Mouse (Mus musculus): ENCODE results near the gene Arid1b.

The Arid1b gene

DNA sequence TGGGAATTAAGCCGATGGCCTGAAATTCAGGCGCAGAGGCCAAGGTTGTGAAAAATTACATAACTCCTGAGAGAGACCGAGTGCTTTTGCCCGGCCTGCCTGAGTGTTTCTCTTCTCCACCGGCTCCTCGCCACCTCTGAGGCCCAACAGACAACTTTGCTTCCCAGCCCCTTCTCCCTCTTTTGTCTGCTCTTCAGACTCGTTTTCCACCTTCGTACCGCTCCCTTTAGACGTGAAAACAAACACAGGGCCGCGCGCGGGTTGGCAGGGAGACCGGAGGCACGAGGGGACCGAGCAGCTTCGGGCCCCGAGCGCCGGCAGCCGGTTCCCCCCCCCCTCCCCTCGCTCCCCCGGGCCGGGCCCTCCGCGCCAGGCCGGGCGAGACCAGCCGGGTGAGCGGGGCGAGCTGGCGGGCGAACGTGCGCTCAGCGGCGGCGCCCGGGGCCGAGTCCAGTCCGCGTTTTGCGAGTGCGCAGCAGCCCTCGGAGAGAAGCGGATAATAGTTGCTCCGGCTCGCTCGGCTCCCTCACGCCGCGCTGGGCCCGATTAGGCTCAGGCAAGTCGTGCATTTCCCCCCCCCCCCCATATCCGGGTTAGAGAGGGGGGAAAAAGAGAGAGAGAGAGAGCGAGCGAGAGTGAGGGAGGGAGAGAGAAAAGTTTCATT, at the start of gene Arid1b:
TSS of gene Arid1b (plus strand) at position 493 of the 664 bp plus-strand sequence.
- DNase-seq (ENCODE audit: extremely low read depth, low read depth, low spot score) = no peak

DNA sequence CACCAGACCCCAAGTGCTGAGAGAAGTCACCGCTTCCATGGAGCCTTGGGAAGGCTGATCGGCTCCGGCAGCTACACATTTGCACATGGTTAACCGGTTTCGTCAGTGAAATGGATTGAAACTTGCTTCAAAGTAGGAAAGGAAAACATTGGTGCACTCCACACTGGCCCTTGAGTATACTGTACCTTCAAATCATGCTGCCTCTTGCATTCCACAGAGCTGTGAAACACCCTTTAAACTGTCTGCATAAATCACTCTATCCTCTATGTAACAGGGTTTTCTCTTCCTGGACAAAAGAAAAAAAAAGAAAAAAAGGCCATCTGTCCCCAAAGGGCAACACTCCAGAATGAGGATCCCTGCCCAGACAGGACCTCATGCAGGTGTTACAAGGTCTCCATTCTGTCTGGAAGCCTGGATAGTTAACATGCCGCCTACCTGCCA, 48.8 kb upstream of the Arid1b start:
- DNase-seq (ENCODE audit: extremely low read depth, low read depth, low spot score) = peak; percentile 63

DNA sequence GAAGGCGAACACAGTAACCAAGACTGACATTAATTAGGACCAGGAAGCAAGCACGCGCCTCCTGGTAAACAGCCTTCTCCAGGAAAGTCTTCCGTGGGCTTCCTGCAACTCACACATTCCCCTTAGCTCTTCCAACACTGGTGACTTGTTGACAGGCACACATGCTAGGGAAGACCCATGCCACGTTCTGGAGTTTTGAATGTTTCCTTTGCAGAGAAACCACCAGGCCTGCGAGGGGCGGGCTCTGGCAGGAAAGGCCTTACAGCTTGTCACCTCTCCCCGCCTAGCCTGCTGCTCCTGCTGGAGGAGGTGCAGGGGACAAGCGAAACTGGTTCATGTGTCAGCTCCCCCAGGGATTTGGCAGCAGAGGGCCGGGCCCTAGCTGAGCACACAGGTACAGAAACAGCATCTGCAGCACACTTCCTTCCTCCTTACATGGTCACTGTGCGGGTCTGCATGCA, 48.2 kb upstream of the Arid1b start:
- peak; percentile 80 for DNase-seq (ENCODE audit: extremely low read depth, low read depth, low spot score)

DNA sequence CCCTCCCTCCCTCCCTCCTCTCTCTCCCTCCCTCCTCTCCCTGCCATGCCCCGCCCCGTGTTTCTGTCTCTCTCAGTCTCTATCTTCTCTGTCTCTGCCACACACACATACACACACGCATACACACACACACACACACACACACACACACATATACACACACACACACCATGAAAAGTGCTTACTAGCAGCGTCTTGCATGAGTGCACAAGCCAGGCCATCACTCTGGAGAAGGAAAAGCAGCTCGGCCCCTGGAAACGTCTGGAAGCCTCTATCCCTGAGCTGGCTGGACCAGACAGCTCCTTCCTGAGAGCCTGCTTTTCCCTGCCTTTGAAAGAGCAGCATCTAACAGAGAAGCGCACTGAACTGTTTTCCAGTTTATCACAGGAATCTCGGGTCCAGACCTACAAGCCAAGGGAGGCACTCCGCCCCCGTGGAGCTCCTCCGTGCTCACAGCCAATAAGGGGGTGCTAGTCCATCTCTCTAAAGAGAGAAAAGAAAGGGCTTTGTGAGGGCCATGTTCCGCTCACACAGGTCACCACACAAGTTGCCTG, 47.6 kb upstream of the Arid1b start:
- DNase-seq (ENCODE audit: extremely low read depth, low read depth, low spot score) = no peak

DNA sequence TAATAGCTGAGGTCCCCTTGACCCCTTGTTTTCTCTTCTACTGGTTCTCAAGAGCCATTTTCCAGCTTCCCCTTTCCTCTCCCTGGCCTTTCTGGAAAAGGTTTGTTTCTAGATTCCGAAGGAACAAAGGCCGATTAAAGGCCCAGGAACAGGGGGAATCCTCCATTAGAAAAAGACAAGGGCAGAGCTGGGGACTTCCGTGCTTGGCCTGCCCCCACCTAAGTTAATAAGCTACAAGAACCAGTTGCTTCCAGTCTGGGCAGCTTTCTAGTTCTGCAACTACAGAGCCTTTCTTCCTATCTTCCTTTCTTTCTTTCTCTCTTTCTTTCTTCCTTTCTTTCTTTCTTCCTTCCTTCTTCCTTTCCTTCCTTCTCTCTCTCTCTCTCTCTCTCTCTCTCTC, 47.1 kb upstream of the Arid1b start:
- DNase-seq (ENCODE audit: extremely low read depth, low read depth, low spot score) = no peak

DNA sequence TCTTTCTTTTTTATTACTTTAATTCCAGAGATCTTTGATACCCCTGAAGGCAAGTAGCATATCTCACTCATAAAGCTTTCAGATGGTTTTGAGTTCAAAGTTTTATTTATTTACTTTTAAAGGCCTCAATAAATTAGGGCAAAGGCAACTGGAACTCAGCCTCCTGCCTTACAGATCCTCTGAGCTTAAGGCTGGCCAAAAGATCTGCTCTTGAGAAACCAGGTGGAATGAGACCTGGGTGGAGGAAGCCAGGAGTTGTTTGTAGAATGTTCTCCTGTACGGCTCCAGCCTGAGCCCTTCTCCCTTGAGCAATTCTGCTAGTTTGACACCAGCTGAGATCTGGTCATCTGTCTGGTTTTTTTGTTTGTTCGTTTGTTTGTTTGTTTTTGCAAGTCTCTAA, 46.7 kb upstream of the Arid1b start:
- DNase-seq (ENCODE audit: extremely low read depth, low read depth, low spot score) = peak; percentile 98

DNA sequence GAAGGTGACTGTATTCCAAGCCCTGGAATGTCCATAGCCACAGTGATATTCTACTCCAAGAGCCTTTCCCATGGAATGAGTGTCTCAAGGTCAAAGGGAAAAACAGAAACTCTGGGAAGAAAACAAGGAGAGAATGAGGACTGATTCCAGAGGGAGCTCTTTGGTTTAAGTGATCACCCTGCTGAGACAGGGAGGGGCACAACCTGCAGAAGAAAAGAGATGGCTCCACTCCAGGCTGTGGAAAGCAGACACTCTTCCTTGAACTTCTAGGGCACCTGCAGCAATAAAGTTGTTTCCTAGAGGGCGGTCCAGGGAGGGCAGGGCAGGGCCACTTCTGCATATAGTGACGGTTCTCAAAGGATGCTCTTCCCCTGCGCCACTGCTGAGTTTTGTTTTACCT, 45.6 kb upstream of the Arid1b start:
- DNase-seq (ENCODE audit: extremely low read depth, low read depth, low spot score) = no peak

DNA sequence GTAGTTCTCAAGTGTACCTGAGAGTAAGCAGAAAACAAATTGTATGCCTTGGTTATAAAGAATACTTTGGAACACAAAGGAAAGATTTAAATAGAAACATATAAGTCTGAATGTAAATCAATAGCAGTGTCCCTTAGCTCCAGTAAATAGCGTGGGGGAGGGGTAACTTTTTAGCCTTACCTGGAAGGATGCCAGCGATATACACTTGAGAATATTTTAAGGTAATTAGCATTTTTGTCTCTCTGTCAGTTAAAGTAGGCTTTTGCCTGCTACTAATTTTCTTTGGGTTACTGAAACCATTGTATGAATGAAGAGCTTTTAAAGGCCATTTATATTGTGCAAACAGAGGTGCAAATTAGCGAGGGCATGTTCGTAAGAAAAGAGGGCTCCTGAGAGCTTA, 39.7 kb upstream of the Arid1b start:
- DNase-seq (ENCODE audit: extremely low read depth, low read depth, low spot score) = no peak

DNA sequence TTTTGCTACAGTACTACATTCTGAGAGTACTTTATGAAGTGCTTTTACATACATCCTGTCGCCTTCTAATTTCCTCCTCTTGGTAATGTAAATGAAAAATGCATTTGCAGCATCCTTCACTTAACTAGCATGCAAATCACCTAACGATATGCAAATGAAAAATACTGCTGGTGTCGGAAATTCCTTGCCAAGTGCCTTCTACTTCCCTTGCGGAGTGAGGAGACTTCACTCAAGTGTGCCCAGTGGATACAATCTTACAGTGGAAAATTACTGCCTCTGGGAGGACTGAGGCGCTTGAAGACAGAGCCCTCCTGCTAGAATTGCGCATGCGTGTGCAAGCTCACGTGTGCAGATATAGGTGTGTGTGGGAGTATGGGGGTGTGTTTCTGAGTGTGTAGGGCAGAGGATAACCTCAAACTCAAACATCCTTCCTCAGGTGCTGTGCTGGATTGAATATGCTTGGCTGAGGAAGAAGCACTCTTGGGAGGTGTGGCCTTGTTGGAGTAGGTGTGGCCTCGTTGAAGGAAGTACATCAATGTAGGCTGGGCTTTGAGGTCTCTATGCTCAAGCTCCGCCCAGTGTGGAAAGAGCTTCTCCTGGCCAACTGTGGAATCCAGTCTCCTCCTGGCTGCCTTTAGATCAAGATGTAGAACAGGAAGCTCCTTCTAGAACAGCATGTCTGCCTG, 29.8 kb upstream of the Arid1b start:
- no peak for DNase-seq (ENCODE audit: extremely low read depth, low read depth, low spot score)

DNA sequence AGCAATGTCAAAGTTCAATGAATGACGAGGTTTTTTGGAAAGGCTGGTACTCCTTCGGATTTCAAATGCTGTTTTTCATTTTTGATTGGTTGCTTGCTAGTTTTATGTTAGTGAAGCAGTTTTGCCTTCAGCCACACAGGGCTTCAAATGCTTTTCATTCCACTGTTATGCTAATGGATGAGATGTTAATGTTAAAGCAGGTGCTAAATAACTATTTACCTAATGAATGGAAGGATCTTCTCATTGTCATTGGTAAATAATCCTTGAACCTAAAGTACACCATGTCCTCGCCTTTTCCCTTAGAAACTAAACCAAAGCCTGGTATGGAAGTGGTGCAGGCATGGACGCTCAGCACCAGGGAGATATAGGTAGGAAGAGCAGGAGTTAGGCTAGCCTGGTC, 26.9 kb upstream of the Arid1b start:
- no peak for DNase-seq (ENCODE audit: extremely low read depth, low read depth, low spot score)

DNA sequence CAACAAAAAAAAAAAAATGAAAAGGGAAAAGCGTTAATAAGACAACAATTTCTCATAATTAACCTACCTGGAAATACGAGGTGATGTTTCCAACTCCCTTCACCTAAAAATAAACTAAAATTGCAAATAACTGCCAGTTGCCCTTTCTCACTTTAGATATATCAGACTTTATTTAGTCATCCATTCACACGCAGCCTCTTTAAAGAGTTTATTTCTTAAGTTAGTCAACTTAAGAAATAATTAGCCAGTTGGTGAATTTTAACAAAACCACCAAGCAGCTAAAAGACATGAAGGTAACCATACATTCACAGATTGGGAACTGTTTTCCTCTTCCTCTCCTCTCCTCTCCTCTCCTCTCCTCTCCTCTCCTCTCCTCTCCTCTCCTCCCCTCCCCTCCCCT, 26.1 kb upstream of the Arid1b start:
- no peak for DNase-seq (ENCODE audit: extremely low read depth, low read depth, low spot score)

DNA sequence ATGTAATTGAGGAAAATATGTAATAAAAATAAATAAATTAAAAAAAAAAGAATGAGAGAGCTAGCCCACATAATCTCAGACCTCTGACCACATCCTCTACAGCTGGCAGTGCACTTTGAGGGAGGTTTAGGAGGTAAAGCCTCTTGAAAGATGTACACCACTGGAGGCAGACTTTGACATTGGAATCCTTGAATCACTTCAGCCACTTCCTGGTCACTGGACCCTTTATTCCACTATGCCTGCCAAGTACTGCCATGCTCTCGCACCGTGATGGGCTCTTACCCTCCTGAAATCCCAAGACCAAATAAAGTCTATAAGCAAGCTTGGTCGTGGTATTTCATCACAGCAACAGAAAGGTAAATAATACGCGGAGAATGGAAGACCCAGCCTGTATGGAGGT, 25.3 kb upstream of the Arid1b start:
- DNase-seq (ENCODE audit: extremely low read depth, low read depth, low spot score) = no peak

DNA sequence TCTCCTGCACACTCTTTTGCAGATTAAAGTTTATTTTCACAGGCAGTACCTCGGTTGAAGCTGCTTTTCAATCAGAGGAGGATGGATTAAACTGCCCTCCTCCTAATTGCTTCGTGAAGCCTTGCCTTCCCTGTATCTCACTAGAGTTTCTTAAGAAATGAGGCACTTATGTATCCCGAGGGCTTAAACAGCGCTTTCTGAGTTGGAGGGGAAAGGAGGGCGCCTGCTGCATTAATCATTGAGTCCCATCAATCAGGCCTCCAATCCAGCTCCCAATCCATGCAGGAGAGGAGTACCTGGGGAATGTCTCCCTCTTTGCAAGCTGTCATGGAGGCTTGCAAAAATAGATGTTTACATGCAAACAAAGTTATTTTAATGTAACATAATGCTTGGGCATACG, 21.9 kb upstream of the Arid1b start:
- DNase-seq (ENCODE audit: extremely low read depth, low read depth, low spot score) = no peak

DNA sequence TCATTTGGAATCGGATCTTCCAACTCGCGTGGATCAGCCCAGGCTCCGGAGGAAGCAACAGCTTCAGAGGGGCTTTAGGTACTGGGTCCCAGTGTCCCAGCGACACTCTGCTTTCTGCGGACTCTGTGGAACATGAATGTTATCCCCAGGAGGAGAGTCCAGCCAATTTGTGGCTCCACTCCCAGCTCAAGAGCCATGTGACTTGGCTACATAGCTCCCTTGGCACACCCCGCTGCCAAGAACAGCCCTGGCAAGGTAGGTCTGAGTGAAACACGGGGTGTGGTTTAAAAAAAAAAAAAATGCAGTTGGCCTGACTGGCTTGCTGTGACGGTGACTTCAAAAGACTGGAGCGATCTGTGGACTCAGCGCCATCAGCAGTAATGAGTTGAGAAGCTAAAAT, 19.4 kb upstream of the Arid1b start:
- DNase-seq (ENCODE audit: extremely low read depth, low read depth, low spot score) = peak; percentile 69

DNA sequence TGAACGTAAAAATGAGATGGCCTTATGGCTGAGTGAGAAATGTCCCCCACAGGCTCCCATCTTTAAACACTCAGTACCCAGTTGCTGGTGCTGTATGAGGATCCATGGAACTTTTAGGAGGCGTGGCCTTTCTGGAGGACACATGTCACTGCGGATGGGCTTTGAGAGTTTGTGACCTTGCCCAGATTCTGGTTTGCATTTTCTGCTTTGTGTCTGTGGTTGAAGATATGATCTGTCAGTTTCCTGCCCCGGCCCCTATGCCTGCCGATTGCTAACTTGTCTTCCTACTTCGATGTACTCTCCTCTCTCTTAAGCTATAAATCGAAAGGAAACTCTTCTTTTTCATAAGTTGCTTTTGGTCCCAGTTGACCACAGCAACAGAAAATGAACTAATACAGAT, 14.0 kb upstream of the Arid1b start:
- DNase-seq (ENCODE audit: extremely low read depth, low read depth, low spot score) = no peak

DNA sequence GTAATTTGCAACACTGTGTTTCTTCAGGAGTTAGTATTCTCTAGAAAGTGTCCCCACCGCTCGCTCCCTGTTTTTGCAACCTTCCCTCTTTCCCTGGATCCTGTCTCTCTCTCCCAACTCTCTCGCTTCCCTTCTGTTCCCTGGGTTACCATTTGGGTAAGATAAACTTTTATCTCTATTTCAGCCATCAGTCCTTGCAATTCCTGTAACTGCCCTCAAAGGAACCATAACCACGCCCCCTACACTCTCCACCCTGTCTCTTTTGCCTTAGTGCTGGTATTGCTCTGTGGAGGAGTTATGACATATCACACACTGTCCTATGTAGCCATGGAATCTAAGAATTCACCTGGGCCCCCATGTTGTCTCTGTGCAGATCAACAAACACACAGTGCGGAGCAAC, 11.3 kb upstream of the Arid1b start:
- DNase-seq (ENCODE audit: extremely low read depth, low read depth, low spot score) = no peak

DNA sequence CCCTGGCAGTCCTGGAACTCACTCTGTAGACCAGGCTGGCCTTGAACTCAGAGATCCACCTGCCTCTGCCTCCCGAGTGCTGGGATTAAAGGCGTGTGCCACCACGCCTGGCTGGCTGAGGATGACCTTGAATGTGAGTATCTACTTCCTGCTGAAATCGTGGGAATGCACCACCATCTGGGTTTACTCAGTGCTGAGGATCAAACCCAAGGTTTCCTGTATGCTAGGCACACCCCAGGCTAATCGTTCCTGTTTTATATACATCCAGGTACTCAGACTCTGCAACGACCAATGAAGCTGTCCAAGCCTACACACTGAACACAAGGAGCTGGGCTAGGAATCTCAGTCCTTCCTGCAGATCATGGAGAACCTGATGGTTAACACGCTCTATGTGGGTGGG, 9.4 kb upstream of the Arid1b start:
- no peak for DNase-seq (ENCODE audit: extremely low read depth, low read depth, low spot score)

DNA sequence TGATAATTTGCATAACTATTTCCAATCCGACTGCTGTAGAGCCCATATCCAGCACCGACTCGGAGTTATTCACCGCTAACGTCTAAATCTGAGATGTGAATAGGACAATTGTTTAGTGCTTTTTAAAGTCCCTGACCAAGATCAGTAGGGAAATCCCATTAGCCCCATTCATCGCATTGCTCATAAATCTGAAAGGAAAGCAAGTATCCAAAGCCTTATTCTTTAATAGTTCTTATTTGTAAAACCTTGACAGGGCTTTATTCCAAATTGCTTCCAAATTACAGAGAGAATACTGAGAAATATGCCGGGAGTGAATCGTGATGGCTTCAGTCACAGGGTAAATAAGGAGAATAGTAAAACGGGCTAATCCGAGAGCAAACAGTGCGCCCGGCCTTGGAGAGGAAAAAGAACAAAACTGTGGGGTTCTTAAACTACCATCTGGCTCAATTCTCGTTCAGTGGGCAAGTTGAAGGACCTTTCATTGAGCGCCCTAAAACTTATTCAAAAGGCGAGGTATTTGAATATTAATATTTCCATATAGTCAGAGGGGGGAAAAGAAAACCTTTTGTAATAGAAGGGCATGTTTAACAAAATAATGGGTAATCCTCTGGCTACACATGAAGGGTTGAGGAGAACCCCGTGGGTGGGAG, 3.1 kb upstream of the Arid1b start:
- no peak for DNase-seq (ENCODE audit: extremely low read depth, low read depth, low spot score)

DNA sequence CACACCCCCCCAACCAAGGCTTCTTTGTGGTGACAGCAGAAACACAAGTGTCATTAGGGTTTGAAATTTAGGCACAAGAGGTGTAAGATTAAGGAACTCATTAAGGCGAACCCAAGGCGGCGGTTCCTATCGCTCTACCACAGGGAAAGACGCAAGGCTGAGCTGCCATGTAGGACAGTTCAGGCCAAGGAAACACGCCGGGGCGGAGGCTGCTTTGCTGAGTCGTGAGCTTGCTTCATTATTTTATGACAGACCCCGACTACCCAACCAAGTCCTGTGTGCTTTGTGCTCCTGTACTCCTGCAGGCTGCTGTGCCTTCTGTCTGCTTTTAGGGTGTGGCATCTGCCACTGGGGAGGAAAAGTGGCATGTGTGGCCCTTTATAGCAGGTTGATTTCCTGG, 2.5 kb upstream of the Arid1b start:
- DNase-seq (ENCODE audit: extremely low read depth, low read depth, low spot score) = no peak

DNA sequence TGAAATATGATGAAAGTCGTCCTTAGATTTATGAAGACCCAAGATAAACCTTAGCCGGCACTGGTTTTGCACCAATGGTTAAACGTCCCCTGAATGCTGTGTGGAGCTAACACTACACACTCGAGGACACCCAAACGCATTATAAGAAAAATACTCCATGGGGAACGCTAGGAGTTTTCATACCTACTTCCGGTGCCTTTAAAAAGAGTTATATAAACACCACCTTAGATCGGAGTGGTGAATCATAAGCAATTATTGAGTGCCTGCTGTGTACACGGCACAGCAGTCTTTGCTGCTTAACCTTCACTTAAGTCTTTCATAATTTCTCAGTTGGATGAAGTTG, 664 bp upstream of the Arid1b start:
- peak; percentile 71 for DNase-seq (ENCODE audit: extremely low read depth, low read depth, low spot score)

DNA sequence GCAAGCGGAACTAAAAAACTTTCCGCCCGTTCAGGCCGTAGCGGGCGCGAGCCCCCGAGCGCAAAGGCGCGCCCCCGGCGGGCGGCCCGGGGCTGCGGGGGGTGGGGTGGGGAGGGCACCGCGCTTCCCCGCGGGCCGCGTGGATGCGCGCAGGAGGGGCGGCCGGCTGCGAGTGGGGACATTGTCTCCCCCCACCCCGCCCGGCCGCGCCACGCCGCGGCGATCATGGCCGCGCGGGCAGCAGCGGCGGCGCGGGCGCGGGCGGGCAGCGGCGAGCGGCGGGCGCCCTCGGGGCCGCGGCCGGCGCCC, 326 bp downstream of the Arid1b start:
- DNase-seq (ENCODE audit: extremely low read depth, low read depth, low spot score) = no peak

DNA sequence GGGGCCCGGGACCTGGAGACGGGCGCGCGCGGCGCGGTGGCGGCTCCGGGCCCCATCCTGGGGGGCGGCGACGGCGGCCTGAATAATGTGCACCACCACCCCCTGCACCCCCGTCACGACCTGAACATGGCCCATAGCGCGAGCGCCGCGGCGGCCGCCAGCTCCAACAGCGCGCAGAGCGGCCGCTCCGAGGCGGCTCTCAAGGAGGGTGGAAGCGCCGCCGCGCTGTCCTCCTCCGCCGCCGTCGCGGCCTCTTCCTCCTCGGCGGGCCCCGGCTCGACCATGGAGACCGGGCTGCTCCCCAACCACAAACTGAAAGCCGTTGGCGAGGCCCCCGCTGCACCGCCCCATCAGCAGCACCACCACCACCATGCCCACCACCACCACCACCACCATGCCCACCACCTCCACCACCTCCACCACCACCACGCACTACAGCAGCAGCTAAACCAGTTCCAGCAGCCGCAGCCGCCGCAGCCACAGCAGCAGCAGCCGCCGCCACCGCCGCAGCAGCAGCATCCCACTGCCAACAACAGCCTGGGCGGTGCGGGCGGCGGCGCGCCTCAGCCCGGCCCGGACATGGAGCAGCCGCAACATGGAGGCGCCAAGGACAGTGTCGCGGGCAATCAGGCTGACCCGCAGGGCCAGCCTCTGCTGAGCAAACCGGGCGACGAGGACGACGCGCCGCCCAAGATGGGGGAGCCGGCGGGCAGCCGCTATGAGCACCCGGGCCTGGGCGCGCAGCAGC, 855 bp downstream of the Arid1b start:
- no peak for DNase-seq (ENCODE audit: extremely low read depth, low read depth, low spot score)
